Mouse (Mus musculus) regulatory T cell (primary cell): ENCODE results near the gene Tgfbr3l.

ENCODE experiments used
- in situ Hi-C: fragments of 300-600 bp; cut with MboI, MseI; formaldehyde crosslinking; loops from one replicate; pipeline ENCODE4 v1.15.1; 2025; ENCODE audit warnings: high pct_unique_total_duplicates

Gene Tgfbr3l

GRCm38 (mm10) chr8:4237814-4238433 lies 10.1 kb upstream of the Tgfbr3l start:
- in situ Hi-C loops, result no loop called here

- in situ Hi-C loops, result no loop called here
Observed at GRCm38 (mm10) chr8:4238434-4239192, 9.4 kb upstream of the Tgfbr3l start, which contains the start of the genes Map2k7 and Gm49320. TSS of gene Map2k7 (plus strand) at chr8:4238740. TSS of gene Gm49320 (plus strand) at chr8:4238865.

- in situ Hi-C loops, result no loop called here
Observed at GRCm38 (mm10) chr8:4239193-4239890, 8.7 kb upstream of the Tgfbr3l start.

GRCm38 (mm10) chr8:4245061-4245460 lies 3.0 kb upstream of the Tgfbr3l start:
- in situ Hi-C loops, result no loop called here

- in situ Hi-C loops, result no loop called here
Observed at GRCm38 (mm10) chr8:4245737-4246136, 2.3 kb upstream of the Tgfbr3l start.

GRCm38 (mm10) chr8:4247241-4247640 lies 773 bp upstream of the Tgfbr3l start:
- in situ Hi-C loops, result no loop called here

GRCm38 (mm10) chr8:4249213-4249612 lies 1.2 kb downstream of the Tgfbr3l start:
- in situ Hi-C loops, result no loop called here

GRCm38 (mm10) chr8:4250306-4250970 lies 2.4 kb downstream of the Tgfbr3l start:
- in situ Hi-C loops, result loop anchor here (10.0 kb wide), 1 partner anchor 756 kb away; the partner anchor contains the start of gene Zfp358

GRCm38 (mm10) chr8:4252116-4252760 lies 4.2 kb downstream of the Tgfbr3l start:
- in situ Hi-C loops, result loop anchor here (10.0 kb wide), 1 partner anchor 757 kb away; the partner anchor contains the start of gene Zfp358

GRCm38 (mm10) chr8:4252934-4253841 lies 5.2 kb downstream of the Tgfbr3l start, which contains the start of gene Snapc2:
TSS of gene Snapc2 (plus strand) at chr8:4253080.
- in situ Hi-C loops, result loop anchor here (10.0 kb wide), 1 partner anchor 758 kb away; the partner anchor contains the start of gene Zfp358

GRCm38 (mm10) chr8:4254001-4254400 lies 6.0 kb downstream of the Tgfbr3l start:
- in situ Hi-C loops, result loop anchor here (10.0 kb wide), 1 partner anchor 759 kb away; the partner anchor contains the start of gene Zfp358

- in situ Hi-C loops, result loop anchor here (5.0 to 10.0 kb wide), 4 partner anchors 67 to 761 kb away; partner anchors contain the start of genes Evi5l and Zfp358
Observed at GRCm38 (mm10) chr8:4255471-4255870, 7.5 kb downstream of the Tgfbr3l start.

GRCm38 (mm10) chr8:4256911-4257310 lies 8.9 kb downstream of the Tgfbr3l start:
- in situ Hi-C loops, result loop anchor here (5.0 to 10.0 kb wide), 4 partner anchors 65 to 762 kb away; partner anchors contain the start of genes Evi5l and Zfp358

GRCm38 (mm10) chr8:4257350-4257749 lies 9.3 kb downstream of the Tgfbr3l start:
- in situ Hi-C loops, result loop anchor here (5.0 to 10.0 kb wide), 4 partner anchors 65 to 763 kb away; partner anchors contain the start of genes Evi5l and Zfp358

- in situ Hi-C loops, result loop anchor here (5.0 to 10.0 kb wide), 4 partner anchors 64 to 763 kb away; partner anchors contain the start of genes Evi5l and Zfp358
Observed at GRCm38 (mm10) chr8:4258233-4258632, 10.2 kb downstream of the Tgfbr3l start.

GRCm38 (mm10) chr8:4258678-4259077 lies 10.7 kb downstream of the Tgfbr3l start:
- in situ Hi-C loops, result loop anchor here (5.0 to 10.0 kb wide), 4 partner anchors 64 to 764 kb away; partner anchors contain the start of genes Evi5l and Zfp358

GRCm38 (mm10) chr8:4259125-4259804 lies 11.3 kb downstream of the Tgfbr3l start, which contains the start of gene Ctxn1:
TSS of gene Ctxn1 (minus strand) at chr8:4259274.
- in situ Hi-C loops, result loop anchor here (5.0 to 10.0 kb wide), 4 partner anchors 63 to 764 kb away; partner anchors contain the start of genes Evi5l and Zfp358

- in situ Hi-C loops, result loop anchor here (5.0 to 10.0 kb wide), 4 partner anchors 63 to 765 kb away; partner anchors contain the start of genes Evi5l and Zfp358
Observed at GRCm38 (mm10) chr8:4259805-4260170, 11.8 kb downstream of the Tgfbr3l start.
